Mouse (Mus musculus) hindbrain, embryonic 13.5 days (tissue): Measurements from ENCODE around the gene Pard3. TPM values are rescaled to one million over a fixed set of nuclear protein-coding genes. Genes with fewer than 3 reads are reported as not detected.
"Not testable (repeated sequence)": the region's sequence is repeated elsewhere in the genome, so short reads cannot be mapped to it uniquely, and the experiment has no call there.

ENCODE experiments used
- ATAC-seq: fragments of 200-750 bp; cut with Nextera tagmentation; 2 replicates; pipeline ENCODE4 v1.8.0; 2017; ENCODE audit warnings: moderate TSS enrichment; ENCODE audit not compliant: low FRiP score
- H3K27ac ChIP-seq: fragments of 300-500 bp; sonication (generic); 2 replicates; pipeline ENCODE4 v1.5.1; 2015; ENCODE audit warnings: inconsistent platforms, mild to moderate bottlenecking, moderate library complexity
- H3K27me3 ChIP-seq: fragments of 300-500 bp; sonication (generic); 2 replicates; pipeline ENCODE4 v1.6.1; 2015; ENCODE audit warnings: mild to moderate bottlenecking, inconsistent platforms
- H3K36me3 ChIP-seq: fragments of 300-500 bp; sonication (generic); 2 replicates; pipeline ENCODE4 v1.6.1; 2015; ENCODE audit warnings: mild to moderate bottlenecking, inconsistent platforms
- H3K4me1 ChIP-seq: fragments of 300-500 bp; sonication (generic); replicated peaks from 2 replicates; pipeline ENCODE4 v1.6.1; 2015; ENCODE audit warnings: inconsistent platforms
- H3K4me2 ChIP-seq: fragments of 300-500 bp; sonication (generic); 2 replicates; pipeline ENCODE4 v1.6.1; 2015; ENCODE audit warnings: inconsistent platforms, mild to moderate bottlenecking, moderate library complexity
- H3K4me3 ChIP-seq: fragments of 300-500 bp; sonication (generic); 2 replicates; pipeline ENCODE4 v1.5.1; 2015; ENCODE audit warnings: mild to moderate bottlenecking, inconsistent platforms
- H3K9ac ChIP-seq: fragments of 300-500 bp; sonication (generic); 2 replicates; pipeline ENCODE4 v1.6.1; 2015; ENCODE audit warnings: mild to moderate bottlenecking, inconsistent platforms
- H3K9me3 ChIP-seq: fragments of 300-500 bp; sonication (generic); 2 replicates; pipeline ENCODE4 v1.6.1; 2016; ENCODE audit warnings: inconsistent platforms
- WGBS: fragments of 180-500 bp; shearing (Covaris S2); methylation state at CpG from one replicate; pipeline ENCODE4 v1.1.7; 2015; 5-methylcytosine and 5-hydroxymethylcytosine counted together
- polyA plus RNA-seq: library from polyadenylated mRNA; unstranded; fragments of >200 nt; fragmentation: Nextera tagmentation; extraction: Ambion mirVana; gene quantifications from 2 replicates; pipeline ENCODE4 v1.2.1, GENCODE M21; 2015

Gene Pard3
- polyA plus RNA-seq, 1 experiment from 2014 or later, result 22.5 TPM

DNA sequence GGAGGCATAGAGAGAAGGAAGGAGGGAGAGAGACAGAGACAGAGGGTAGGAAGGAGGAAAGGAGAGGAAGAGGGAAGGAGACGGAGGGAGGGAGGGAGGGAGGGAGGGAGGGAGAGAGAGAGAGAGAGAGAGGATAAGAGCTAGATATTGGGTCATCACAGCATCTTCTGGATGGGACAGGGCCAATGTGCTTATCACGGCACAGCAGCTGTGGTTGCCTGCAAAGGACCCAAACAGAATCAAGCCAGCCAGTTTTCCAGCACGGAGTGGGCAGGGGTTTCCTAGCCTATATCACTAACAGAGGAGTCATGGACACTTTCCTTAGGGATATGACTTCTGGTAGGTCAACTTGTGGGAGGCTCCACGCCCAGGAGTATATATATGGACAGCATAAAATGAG lies 82.4 kb downstream of the Pard3 start:
- H3K9ac ChIP-seq, result no peak overlapping the region
- H3K4me1 ChIP-seq, result peaks cover 28% of the 10 kb centered on the region
- 74% methylated on average over 4 of the region's 4 CpGs for WGBS
- no peaks in the 10 kb centered on the region for H3K27me3 ChIP-seq
- no peaks in the 10 kb centered on the region for H3K36me3 ChIP-seq
- ATAC-seq, result no peak
- H3K4me3 ChIP-seq, result no peak overlapping the region
- no peak overlapping the region for H3K4me2 ChIP-seq
- H3K9me3 ChIP-seq, result no peaks in the 10 kb centered on the region
- H3K27ac ChIP-seq, result no peak overlapping the region

DNA sequence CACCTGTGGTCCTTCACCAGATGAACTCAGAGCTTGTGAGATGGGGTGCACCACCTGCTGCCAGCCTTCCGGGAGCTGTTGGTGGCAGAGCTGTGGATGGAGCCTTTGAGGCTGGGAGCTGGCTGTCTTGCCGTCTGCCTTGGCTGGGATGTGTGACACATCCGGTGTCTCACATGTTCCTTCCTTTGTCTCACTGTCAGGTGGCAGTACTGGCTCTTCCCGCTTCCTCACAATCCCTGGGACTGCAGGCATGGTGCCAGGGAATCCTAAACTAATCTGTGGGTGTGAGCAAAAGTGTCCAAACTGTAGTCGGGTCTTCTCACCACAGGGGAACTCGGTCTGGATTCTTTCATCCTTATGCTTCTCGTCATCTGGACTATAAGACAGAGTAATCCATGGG lies 85.1 kb downstream of the Pard3 start:
- H3K9me3 ChIP-seq, result no peaks in the 10 kb centered on the region
- no peak overlapping the region for H3K27ac ChIP-seq
- no peaks in the 10 kb centered on the region for H3K36me3 ChIP-seq
- WGBS, result 68% methylated on average over 7 of the region's 7 CpGs
- ATAC-seq, result no peak
- no peak overlapping the region for H3K4me2 ChIP-seq
- H3K4me1 ChIP-seq, result peaks cover 23% of the 10 kb centered on the region
- H3K27me3 ChIP-seq, result no peaks in the 10 kb centered on the region
- H3K4me3 ChIP-seq, result no peak overlapping the region
- no peak overlapping the region for H3K9ac ChIP-seq

DNA sequence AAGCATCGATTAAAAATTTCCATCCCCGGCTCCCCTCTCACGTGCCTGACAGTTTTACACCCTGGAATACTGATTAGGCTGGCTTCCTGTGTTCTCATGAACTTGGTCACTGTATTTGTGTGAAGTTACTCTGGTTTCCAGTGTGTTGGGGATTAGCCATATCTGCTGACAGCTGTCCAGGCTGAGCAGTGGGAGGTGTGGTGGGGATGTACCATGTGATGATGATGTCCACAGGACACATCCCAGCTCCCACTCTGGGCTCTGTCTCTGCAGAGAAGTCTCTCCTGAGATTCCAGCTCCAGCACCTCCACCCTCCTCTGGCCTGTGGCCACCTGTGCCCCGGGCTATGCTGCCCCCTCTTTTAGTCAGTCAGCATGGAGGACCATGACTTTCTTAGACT lies 87.0 kb downstream of the Pard3 start:
- Histone ChIP-seq H3K4me2 (no peak overlapping the region), H3K9me3 (no peaks in the 10 kb centered on the region), H3K9ac (no peak overlapping the region), H3K4me1 (peaks cover 18% of the 10 kb centered on the region), H3K4me3 (no peak overlapping the region), H3K36me3 (no peaks in the 10 kb centered on the region), H3K27ac (no peak overlapping the region), H3K27me3 (no peaks in the 10 kb centered on the region)
- no peak for ATAC-seq
- WGBS, result 83% methylated on average over 4 of the region's 4 CpGs

DNA sequence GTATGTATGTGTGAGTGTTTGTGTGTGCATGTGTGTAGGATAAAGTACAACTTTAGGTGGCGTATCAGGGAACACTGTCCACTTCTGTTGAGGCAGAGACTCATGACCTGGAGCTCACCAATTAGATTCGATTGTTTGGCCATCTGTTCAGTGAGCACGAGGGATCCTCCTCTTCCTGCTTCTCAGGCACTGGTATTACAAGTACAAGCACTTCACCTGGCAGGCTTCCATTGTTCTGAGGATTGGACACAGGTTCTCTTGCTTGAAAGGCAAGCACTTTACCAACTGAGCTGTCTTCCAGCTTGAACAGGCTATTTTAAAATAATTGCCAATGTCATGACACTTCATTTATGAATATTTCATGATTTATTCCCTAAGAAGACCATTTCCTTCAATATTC lies 88.0 kb downstream of the Pard3 start:
- H3K4me2 ChIP-seq, result no peak overlapping the region
- H3K27ac ChIP-seq, result no peak overlapping the region
- no peak overlapping the region for H3K9ac ChIP-seq
- no peak overlapping the region for H3K4me3 ChIP-seq
- H3K36me3 ChIP-seq, result no peaks in the 10 kb centered on the region
- peaks cover 12% of the 10 kb centered on the region for H3K4me1 ChIP-seq
- H3K9me3 ChIP-seq, result no peaks in the 10 kb centered on the region
- WGBS, result 52% methylated on average over 3 of the region's 3 CpGs
- H3K27me3 ChIP-seq, result no peaks in the 10 kb centered on the region
- ATAC-seq, result no peak

DNA sequence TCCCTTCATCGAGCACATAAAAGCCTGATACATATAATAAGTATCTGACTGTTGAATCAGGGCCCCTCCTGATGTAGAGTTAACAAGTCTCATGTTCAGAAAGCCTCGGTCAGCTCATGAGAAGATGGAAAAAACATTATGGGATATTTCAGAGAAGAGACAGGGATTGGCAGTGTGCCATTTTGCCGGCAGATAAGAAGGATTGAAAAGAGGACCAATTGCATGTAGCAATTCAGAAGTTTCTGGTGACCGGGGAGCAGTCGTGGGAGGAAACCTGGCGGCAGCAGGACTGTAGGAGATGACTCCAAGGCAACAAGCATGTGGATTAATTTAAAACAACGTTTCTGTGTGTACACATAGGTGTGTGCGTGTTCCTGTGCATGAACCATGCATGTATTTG lies 93.4 kb downstream of the Pard3 start:
- Histone ChIP-seq H3K4me3 (no peak overlapping the region), H3K27ac (no peak overlapping the region), H3K4me2 (no peak overlapping the region), H3K4me1 (peaks cover 6% of the 10 kb centered on the region; the same call in 1 of the 2 replicates), H3K9ac (no peak overlapping the region), H3K36me3 (no peaks in the 10 kb centered on the region), H3K9me3 (no peaks in the 10 kb centered on the region), H3K27me3 (no peaks in the 10 kb centered on the region)
- no peak for ATAC-seq
- 83% methylated on average over 8 of the region's 8 CpGs for WGBS

DNA sequence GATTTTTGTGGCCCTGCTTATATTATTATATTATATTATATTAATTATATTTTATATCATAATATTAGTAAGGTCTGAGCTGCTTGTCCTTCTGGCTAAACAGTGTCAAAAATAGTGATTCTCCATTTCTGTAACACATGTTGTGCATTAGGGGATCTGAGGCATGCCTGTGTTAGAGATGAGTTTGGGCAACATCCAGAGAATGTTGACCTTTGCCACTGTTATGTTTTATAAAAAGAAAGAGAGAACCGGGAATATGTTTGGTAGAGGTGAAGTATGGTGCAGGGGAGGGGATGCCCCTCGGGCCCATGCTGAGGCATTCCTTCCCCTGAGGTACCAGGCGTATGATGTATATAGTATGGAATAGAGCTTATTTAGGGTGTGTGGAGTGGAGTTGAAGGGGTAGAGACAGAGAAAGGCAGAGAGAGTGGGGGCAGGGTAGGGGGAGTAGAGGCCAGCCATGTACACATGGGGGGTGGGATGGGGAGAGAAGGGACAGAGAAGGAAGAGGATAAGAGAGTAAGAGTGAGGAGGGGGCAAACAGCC lies 95.8 kb downstream of the Pard3 start:
- Histone ChIP-seq H3K4me2 (no peak overlapping the region), H3K9ac (no peak overlapping the region), H3K4me3 (no peak overlapping the region), H3K4me1 (peaks cover 6% of the 10 kb centered on the region; the same call in 1 of the 2 replicates), H3K9me3 (no peaks in the 10 kb centered on the region), H3K27ac (no peak overlapping the region), H3K36me3 (no peaks in the 10 kb centered on the region), H3K27me3 (no peaks in the 10 kb centered on the region)
- ATAC-seq, result no peak
- 64% methylated on average over 3 of the region's 3 CpGs for WGBS

DNA sequence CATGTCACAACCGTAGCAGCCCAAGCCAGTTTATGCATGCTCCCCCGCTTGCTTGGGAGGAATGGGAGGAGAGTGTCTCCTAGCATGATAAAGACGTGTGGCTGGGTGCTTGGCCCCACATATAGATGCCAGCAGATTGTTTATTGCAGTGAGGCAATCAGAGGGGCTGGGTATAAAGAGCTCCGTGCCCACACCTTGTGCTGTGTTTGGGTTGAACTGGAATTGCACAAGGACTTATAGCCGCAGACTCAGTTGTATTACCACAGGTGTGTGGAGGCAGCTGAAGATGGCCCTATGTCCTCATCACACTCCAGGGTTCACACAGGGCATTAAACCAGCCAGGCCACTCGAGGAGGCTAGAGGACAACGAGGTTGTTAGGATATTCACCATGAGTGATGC lies 98.2 kb downstream of the Pard3 start:
- H3K4me2 ChIP-seq, result no peak overlapping the region
- H3K9me3 ChIP-seq, result no peaks in the 10 kb centered on the region
- no peaks in the 10 kb centered on the region for H3K27me3 ChIP-seq
- H3K9ac ChIP-seq, result no peak overlapping the region
- WGBS, result 91% methylated on average over 7 of the region's 7 CpGs
- ATAC-seq, result no peak
- H3K27ac ChIP-seq, result no peak overlapping the region
- H3K4me1 ChIP-seq, result peaks cover 6% of the 10 kb centered on the region; the same call in 1 of the 2 replicates
- no peaks in the 10 kb centered on the region for H3K36me3 ChIP-seq
- H3K4me3 ChIP-seq, result no peak overlapping the region

DNA sequence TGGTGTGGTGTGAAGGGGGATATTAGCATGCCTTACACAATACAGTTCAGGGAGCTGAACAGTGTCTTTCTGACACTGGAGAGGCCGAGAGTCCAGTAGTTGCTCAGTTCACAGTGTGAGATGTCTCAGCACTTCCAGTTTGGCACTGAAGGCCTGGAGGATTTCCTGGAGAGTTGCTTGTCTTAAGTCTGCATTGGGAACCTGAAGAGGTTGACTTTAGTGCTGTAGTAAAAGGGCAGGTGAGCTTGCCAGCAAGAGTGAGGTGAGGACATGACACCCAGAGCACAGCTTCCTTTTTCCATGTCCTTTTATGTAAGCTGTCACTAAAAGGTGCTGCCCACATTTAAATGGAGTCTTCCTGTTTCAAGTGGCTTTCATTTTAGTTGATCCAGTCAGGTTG lies 99.1 kb downstream of the Pard3 start:
- H3K4me3 ChIP-seq, result no peak overlapping the region
- no peak overlapping the region for H3K9ac ChIP-seq
- 89% methylated on average over 1 of the region's 1 CpGs for WGBS
- no peak overlapping the region for H3K27ac ChIP-seq
- H3K4me1 ChIP-seq, result peaks cover 6% of the 10 kb centered on the region; the same call in 1 of the 2 replicates
- no peaks in the 10 kb centered on the region for H3K9me3 ChIP-seq
- no peaks in the 10 kb centered on the region for H3K36me3 ChIP-seq
- H3K4me2 ChIP-seq, result no peak overlapping the region
- no peaks in the 10 kb centered on the region for H3K27me3 ChIP-seq
- no peak for ATAC-seq

DNA sequence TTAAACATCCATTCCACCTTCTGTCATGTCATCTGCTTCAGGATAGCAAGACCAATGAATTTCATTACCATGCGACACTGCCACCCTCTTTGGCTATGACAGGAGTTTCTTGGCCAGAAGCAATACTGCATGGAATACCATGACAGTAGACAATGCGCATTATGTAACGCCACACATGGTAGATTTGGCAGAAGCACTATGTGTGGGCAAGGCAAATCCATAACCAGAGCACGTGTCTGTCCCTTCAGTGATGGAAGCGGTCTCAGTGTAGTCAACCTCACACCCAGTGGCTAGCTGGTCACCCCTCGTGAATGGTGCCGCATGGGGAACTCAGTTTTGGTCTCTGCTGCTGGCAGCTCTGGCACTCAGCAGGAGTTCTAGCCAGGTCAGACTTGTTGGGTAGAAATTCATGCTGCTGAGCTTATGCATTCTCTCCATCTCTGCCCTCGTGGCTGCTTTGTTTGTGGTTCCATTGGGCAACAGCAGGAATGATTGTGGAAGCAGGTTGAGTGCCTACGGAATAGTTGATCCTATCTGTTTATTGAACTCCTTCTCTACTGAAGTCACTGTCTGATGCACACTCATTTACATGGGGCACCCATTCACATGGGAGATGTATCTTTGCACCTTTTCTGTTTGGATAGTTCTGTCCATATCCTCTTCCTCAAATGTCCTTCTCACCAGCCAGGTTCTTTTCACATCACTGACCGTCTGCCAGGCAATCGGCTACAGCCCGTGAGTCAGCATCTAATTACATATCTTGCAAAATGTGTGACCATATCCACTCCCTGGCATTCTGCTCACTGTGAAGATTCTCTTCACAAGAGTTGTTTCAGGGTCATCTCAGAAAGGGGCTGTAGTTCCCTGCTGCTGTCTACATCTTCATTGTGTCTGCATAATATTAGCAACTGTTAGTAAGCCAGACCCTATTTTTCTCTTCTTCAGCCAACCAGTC lies 100.9 kb downstream of the Pard3 start:
- 93% methylated on average over 12 of the region's 12 CpGs for WGBS

DNA sequence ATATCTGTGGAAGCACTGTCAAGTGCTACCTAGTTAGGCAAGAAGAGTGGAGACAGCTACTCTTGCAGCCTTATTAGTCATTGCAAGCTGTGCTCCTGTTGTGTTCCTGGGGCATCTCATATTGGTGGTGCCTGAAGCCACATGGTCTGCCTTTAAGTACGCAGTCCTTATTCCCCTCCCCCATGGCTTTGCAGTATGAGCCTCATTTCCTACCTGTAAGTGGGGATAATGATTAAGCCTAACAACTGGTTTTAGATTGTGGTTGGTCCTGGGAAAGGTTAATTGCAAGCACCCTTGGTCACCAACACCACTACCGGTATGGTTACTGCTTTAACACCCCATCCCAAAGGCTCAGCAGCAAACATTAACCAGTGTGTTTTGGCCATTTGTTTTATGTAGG lies 104.8 kb downstream of the Pard3 start:
- WGBS, result 80% methylated on average over 2 of the region's 2 CpGs
- no peak for ATAC-seq

More for the DNA sequence above, 100.9 kb downstream of the Pard3 start:
- Histone ChIP-seq H3K9ac (no peak overlapping the region), H3K4me2 (no peak overlapping the region), H3K4me3 (no peak overlapping the region), H3K36me3 (no peaks in the 10 kb centered on the region), H3K27me3 (no peaks in the 10 kb centered on the region), H3K9me3 (no peaks in the 10 kb centered on the region), H3K27ac (no peak overlapping the region), H3K4me1 (peaks cover 6% of the 10 kb centered on the region; the same call in 1 of the 2 replicates)
- no peak for ATAC-seq

DNA sequence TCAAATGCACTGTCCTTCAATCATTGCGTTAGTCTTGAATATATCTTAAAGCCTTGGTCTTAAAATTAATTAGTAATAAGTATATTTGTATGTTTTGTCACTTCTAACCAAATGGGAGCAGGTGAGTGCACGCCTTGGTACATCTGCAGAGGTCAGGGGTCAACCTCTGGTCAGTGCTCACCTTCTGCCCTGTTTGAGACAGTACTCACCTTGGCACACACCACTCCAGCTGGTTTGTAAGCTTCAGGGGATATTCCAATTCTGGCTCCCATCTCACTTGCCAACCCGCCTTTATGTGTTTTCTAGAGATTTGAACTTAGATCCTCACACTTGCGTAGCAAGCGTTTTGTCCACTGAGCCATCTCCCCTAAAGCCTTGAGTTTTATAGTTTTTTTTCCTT lies 105.7 kb downstream of the Pard3 start:
- Histone ChIP-seq H3K9me3 (no peaks in the 10 kb centered on the region), H3K4me2 (no peak overlapping the region), H3K36me3 (no peaks in the 10 kb centered on the region), H3K4me1 (no peaks in the 10 kb centered on the region), H3K27me3 (no peaks in the 10 kb centered on the region), H3K27ac (no peak overlapping the region), H3K9ac (no peak overlapping the region), H3K4me3 (no peak overlapping the region)
- 99% methylated on average over 5 of the region's 5 CpGs for WGBS
- ATAC-seq, result no peak

More for the DNA sequence above, 104.8 kb downstream of the Pard3 start:
- no peak overlapping the region for H3K9ac ChIP-seq
- H3K9me3 ChIP-seq, result no peaks in the 10 kb centered on the region
- H3K4me2 ChIP-seq, result no peak overlapping the region
- no peak overlapping the region for H3K27ac ChIP-seq
- H3K4me3 ChIP-seq, result no peak overlapping the region
- H3K36me3 ChIP-seq, result no peaks in the 10 kb centered on the region
- H3K4me1 ChIP-seq, result no peaks in the 10 kb centered on the region
- no peaks in the 10 kb centered on the region for H3K27me3 ChIP-seq

DNA sequence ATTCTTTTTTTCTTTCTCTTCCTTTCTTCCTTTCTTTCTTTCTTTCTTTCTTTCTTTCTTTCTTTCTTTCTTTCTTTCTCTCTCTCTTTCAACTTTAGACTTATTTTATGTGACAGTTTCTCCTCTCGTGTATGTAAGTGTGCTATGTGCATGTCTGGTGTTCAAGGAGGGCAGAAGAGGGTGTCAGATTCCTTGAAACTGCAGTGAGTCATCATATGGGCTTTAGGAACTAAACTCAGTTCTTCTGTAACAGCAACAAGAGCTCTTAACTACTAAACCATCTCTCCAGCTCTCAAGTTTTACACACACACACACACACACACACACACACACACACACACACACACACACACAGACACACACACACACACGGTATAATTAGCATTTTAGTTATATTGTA lies 106.7 kb downstream of the Pard3 start:
- H3K9ac ChIP-seq, ATAC-seq: not testable (repeated sequence)
- 89% methylated on average over 2 of the region's 2 CpGs for WGBS

DNA sequence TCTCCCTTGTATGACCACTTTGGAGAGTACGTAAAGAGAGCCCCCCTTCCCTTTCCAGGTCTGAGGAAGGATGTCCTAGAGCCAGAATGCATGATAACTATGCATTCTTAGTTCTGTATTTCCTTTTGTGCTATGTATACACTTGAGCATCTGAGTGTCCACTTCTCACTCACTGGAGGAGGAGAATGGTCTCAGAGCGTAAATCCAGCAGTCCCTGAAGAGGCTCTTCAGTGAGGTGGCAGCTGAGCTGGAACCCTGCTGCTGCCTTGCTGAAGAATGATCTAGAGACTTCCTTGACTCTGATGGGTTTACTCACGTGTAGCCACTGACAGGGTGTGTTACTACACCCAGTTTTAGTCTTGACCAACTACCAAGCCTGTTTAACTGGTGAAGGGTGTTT lies 107.2 kb downstream of the Pard3 start:
- H3K9me3 ChIP-seq, result no peaks in the 10 kb centered on the region
- ATAC-seq, result no peak
- H3K4me2 ChIP-seq, result no peak overlapping the region
- H3K27me3 ChIP-seq, result no peaks in the 10 kb centered on the region
- H3K4me1 ChIP-seq, result no peaks in the 10 kb centered on the region
- no peak overlapping the region for H3K9ac ChIP-seq
- WGBS, result 86% methylated on average over 3 of the region's 3 CpGs
- H3K36me3 ChIP-seq, result no peaks in the 10 kb centered on the region
- no peak overlapping the region for H3K4me3 ChIP-seq
- no peak overlapping the region for H3K27ac ChIP-seq

More for the DNA sequence above, 106.7 kb downstream of the Pard3 start:
- H3K4me1 ChIP-seq, H3K36me3 ChIP-seq, H3K4me2 ChIP-seq, H3K9me3 ChIP-seq, H3K27me3 ChIP-seq, H3K27ac ChIP-seq, H3K4me3 ChIP-seq: not testable (repeated sequence)
